Mouse (Mus musculus): ENCODE data around the gene Gipc3. TPM values are rescaled to one million over a fixed set of nuclear protein-coding genes. Genes with fewer than 3 reads are reported as not detected.
A peak's percentile ranks its signal among the peaks of the same experiment; 100 is the strongest.

Gipc3 gene
- total RNA-seq, 2 experiments from 2014 or later, result 5.9 TPM

- intact Hi-C loops (cut with DNase I), result no loop called here
Measured at GRCm38 (mm10) chr10:81325176-81325575, 17.9 kb downstream of the Gipc3 start.

GRCm38 (mm10) chr10:81323791-81324530 lies 19.1 kb downstream of the Gipc3 start:
- intact Hi-C loops (cut with DNase I), result no loop called here
- DNase-seq, result no peak

More at GRCm38 (mm10) chr10:81325176-81325575, 17.9 kb downstream of the Gipc3 start:
- no peak for DNase-seq

GRCm38 (mm10) chr10:81323141-81323775 lies 19.8 kb downstream of the Gipc3 start:
- DNase-seq, result no peak
- intact Hi-C loops (cut with DNase I), result no loop called here

GRCm38 (mm10) chr10:81322444-81322843 lies 20.6 kb downstream of the Gipc3 start:
- intact Hi-C loops (cut with DNase I), result no loop called here
- no peak for DNase-seq

GRCm38 (mm10) chr10:81321436-81321835 lies 21.6 kb downstream of the Gipc3 start:
- no peak for DNase-seq
- intact Hi-C loops (cut with DNase I), result no loop called here

GRCm38 (mm10) chr10:81320550-81321347 lies 22.3 kb downstream of the Gipc3 start, which contains the start of gene Cactin:
Gene Cactin, plus strand, starts transcription at chr10:81321103.
- intact Hi-C loops (cut with DNase I), result no loop called here
- DNase-seq, result peak; percentile 96 to 98

- DNase-seq, result peak in 1 of 2 experiments; percentile 93
- intact Hi-C loops (cut with DNase I), result loop anchor here (2.0 kb wide), 1 partner anchor 27 kb away; the partner anchor contains the start of gene Pip5k1c
Measured at GRCm38 (mm10) chr10:81319741-81320549, 23.1 kb downstream of the Gipc3 start.

GRCm38 (mm10) chr10:81319330-81319699 lies 23.8 kb downstream of the Gipc3 start:
- DNase-seq, result peak in 1 of 2 experiments; percentile 36
- intact Hi-C loops (cut with DNase I), result loop anchor here (2.0 kb wide), 1 partner anchor 27 kb away; the partner anchor contains the start of gene Pip5k1c

- intact Hi-C loops (cut with DNase I), result loop anchor here (2.0 kb wide), 1 partner anchor 26 kb away; the partner anchor contains the start of gene Pip5k1c
- DNase-seq, result no peak
Measured at GRCm38 (mm10) chr10:81318589-81319329, 24.3 kb downstream of the Gipc3 start.

- intact Hi-C loops (cut with DNase I), result no loop called here
- DNase-seq, result no peak
Measured at GRCm38 (mm10) chr10:81317273-81317672, 25.8 kb downstream of the Gipc3 start.

- DNase-seq, result no peak
- intact Hi-C loops (cut with DNase I), result no loop called here
Measured at GRCm38 (mm10) chr10:81316338-81317060, 26.6 kb downstream of the Gipc3 start.

- no peak for DNase-seq
- intact Hi-C loops (cut with DNase I), result no loop called here
Measured at GRCm38 (mm10) chr10:81315587-81315986, 27.5 kb downstream of the Gipc3 start.

- DNase-seq, result no peak
- intact Hi-C loops (cut with DNase I), result no loop called here
Measured at GRCm38 (mm10) chr10:81314201-81314600, 28.9 kb downstream of the Gipc3 start.

- no peak for DNase-seq
- intact Hi-C loops (cut with DNase I), result no loop called here
Measured at GRCm38 (mm10) chr10:81313581-81313980, 29.5 kb downstream of the Gipc3 start.

- intact Hi-C loops (cut with DNase I), result no loop called here
- no peak for DNase-seq
Measured at GRCm38 (mm10) chr10:81309571-81309970, 33.5 kb downstream of the Gipc3 start.

- no peak for DNase-seq
- intact Hi-C loops (cut with DNase I), result no loop called here
Measured at GRCm38 (mm10) chr10:81306837-81307682, 36.0 kb downstream of the Gipc3 start.

GRCm38 (mm10) chr10:81306173-81306668 lies 36.8 kb downstream of the Gipc3 start:
- DNase-seq, result no peak
- intact Hi-C loops (cut with DNase I), result no loop called here

GRCm38 (mm10) chr10:81305663-81306062 lies 37.4 kb downstream of the Gipc3 start:
- DNase-seq, result no peak
- intact Hi-C loops (cut with DNase I), result loop anchor here (1.0 kb wide), 1 partner anchor 16 kb away; no protein-coding TSS in a partner anchor
